Mouse (Mus musculus) intestine, postnatal 0 days (tissue): Measurements from ENCODE around the gene Inha. TPM values are rescaled to one million over a fixed set of nuclear protein-coding genes. Genes with fewer than 3 reads are reported as not detected.

Source experiments
- ATAC-seq: fragments of 200-750 bp; cut with Nextera tagmentation; 2 replicates; pipeline ENCODE4 v1.8.0; 2017; ENCODE audit warnings: mild to moderate bottlenecking, moderate TSS enrichment, moderate library complexity
- H3K27ac ChIP-seq: fragments of 300-500 bp; sonication (generic); 2 replicates; pipeline ENCODE4 v1.5.1; 2014; ENCODE audit warnings: mild to moderate bottlenecking, low read depth, low read length, moderate library complexity
- H3K27me3 ChIP-seq: fragments of 300-500 bp; sonication (generic); replicated peaks from 2 replicates; pipeline ENCODE4 v1.6.1; 2014; ENCODE audit warnings: low read length, mixed read lengths; ENCODE audit not compliant: control insufficient read depth, insufficient read depth
- H3K36me3 ChIP-seq: fragments of 300-500 bp; sonication (generic); 2 replicates; pipeline ENCODE4 v1.6.1; 2014; ENCODE audit warnings: mild to moderate bottlenecking, moderate library complexity; ENCODE audit not compliant: control insufficient read depth, insufficient read depth
- H3K4me1 ChIP-seq: fragments of 300-500 bp; sonication (generic); replicated peaks from 2 replicates; pipeline ENCODE4 v1.6.1; 2014; ENCODE audit warnings: antibody characterized with exemption, low read length, mixed read lengths; ENCODE audit not compliant: control insufficient read depth, insufficient read depth
- H3K4me2 ChIP-seq: fragments of 300-500 bp; sonication (generic); replicated peaks from 2 replicates; pipeline ENCODE4 v1.6.1; 2014; ENCODE audit warnings: low read depth, mild to moderate bottlenecking, moderate library complexity
- H3K4me3 ChIP-seq: fragments of 300-500 bp; sonication (generic); 2 replicates; pipeline ENCODE4 v1.5.1; 2014; ENCODE audit warnings: low read depth, low read length
- H3K9ac ChIP-seq: fragments of 300-500 bp; sonication (generic); 2 replicates; pipeline ENCODE4 v1.6.1; 2014; ENCODE audit warnings: mild to moderate bottlenecking, low read depth, low read length
- H3K9me3 ChIP-seq: fragments of 300-500 bp; sonication (generic); 2 replicates; pipeline ENCODE4 v1.6.1; 2016; ENCODE audit warnings: mixed run types; ENCODE audit not compliant: control insufficient read depth
- CTCF ChIP-seq: sonication (generic); IDR thresholded peaks from 2 replicates; pipeline ENCODE4 v1.5.1; 2016; ENCODE audit warnings: low read depth, mild to moderate bottlenecking, control low read depth, antibody characterized with exemption, moderate library complexity
- WGBS: fragments of 180-500 bp; shearing (Covaris S2); extraction: QIAGEN DNeasy Blood & Tissue Kit; methylation state at CpG from one replicate; pipeline ENCODE4 v1.1.7; 2014; 5-methylcytosine and 5-hydroxymethylcytosine counted together
- polyA plus RNA-seq: library from polyadenylated mRNA; unstranded; fragments of >200 nt; fragmentation: Nextera tagmentation; extraction: Ambion mirVana; gene quantifications from 2 replicates; pipeline ENCODE4 v1.2.1, GENCODE M21; 2015

Gene Inha
- polyA plus RNA-seq: 3.2 and 3.3 TPM in 2 replicates

DNA sequence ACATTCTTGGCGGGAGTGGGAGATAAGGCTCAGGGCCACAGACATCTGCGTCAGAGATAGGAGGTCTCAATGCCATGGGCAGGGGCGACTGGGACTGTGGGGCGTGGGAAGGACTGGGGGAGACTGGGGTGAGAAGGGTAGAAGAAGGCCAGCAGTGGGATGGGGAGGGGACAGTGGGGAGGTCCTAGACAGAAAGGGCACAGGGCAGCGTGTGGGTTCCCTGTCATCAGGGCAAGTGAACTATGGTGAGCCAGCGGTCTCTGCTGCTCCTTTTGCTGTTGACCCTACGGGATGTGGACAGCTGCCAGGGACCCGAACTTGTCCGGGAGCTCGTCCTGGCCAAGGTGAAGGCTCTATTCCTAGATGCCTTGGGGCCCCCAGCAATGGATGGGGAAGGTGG lies at the start of gene Inha:
Gene Inha (plus strand): TSS at position 72 of the 400 bp plus-strand sequence.
- Histone ChIP-seq H3K9ac (peak within 1 kb of the TSS; percentile 91), H3K27me3 (no peaks in the 10 kb centered on the region), H3K27ac (peak within 1 kb of the TSS; percentile 90), H3K4me3 (peak within 1 kb of the TSS; percentile 78), H3K9me3 (no peaks in the 10 kb centered on the region), H3K36me3 (peaks cover 17% of the 10 kb centered on the region; the same call in 1 of the 2 replicates), H3K4me2 (peak within 1 kb of the TSS; percentile 98), H3K4me1 (no peaks in the 10 kb centered on the region; the same call in 1 of the 2 replicates)
- TF ChIP-seq CTCF: no peak
- 55% methylated on average over 10 of the region's 10 CpGs for WGBS
- ATAC-seq: no peak

DNA sequence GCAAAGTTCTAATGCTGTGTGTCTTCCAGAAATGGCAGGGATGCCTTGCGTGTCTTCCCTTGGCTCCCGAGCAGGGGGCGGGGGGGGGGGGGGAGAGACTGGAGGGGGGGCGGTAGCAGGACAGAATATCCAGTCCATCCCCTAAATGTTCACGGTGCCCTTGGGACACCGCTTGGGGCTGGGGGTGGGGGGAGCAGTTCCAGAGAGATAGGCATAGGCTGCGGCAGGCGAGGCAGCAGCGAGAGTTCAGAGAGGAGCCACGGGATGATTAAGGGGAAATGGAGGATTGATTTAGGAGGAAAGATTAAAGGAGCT lies 49.2 kb upstream of the Inha start:
- peaks cover 36% of the 10 kb centered on the region; the same call in 1 of the 2 replicates for H3K27me3 ChIP-seq
- TF ChIP-seq CTCF: no peak
- no peak overlapping the region for H3K9ac ChIP-seq
- H3K4me2 ChIP-seq: no peak overlapping the region
- whole genome bisulfite sequencing: 18% methylated on average over 10 of the region's 10 CpGs
- H3K27ac ChIP-seq: no peak overlapping the region
- H3K36me3 ChIP-seq: no peaks in the 10 kb centered on the region
- H3K9me3 ChIP-seq: no peaks in the 10 kb centered on the region
- H3K4me3 ChIP-seq: no peak overlapping the region
- no peaks in the 10 kb centered on the region for H3K4me1 ChIP-seq
- no peak for ATAC-seq

DNA sequence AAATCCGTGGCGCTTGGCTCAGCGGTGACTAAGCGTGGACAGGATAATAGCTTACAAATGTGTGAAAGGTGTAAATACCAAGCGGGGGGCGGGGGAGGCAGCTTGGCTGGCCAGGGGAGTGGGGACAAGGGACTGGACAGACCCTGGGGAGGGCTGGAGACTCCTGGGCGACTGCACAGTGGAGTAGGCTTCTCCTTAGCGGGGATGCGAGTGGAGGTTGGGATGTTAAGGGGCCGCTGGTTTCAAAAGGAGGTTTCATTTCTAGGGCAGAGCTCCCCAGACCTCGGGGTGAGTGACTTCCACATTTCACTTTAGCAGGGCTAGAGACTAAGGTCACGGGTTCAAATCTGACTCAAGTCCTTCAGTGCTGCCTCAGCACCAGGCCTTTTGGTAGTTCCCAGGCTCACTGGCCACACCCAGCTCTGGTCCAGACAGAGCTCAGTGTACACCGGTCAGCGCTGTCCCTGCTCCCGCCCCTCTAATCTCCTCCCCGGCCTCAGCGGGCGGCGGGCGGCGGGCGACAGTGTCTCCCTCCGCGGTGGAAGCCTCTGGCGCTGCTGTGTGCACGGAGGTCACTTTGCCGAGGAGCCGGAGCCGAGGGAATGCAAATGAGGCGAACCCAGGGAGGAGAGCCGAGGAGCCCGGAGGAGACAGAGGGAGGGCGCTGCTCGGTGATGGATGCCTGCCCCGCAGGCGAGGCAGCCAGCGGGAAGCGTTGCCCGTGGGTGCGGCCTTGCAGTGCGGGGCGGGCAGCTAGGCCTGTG lies 48.7 kb upstream of the Inha start:
- Histone ChIP-seq H3K36me3 (no peaks in the 10 kb centered on the region), H3K9me3 (no peaks in the 10 kb centered on the region), H3K4me1 (no peaks in the 10 kb centered on the region), H3K4me2 (peak overlapping the region; percentile 60), H3K27ac (no peak overlapping the region), H3K4me3 (peak overlapping the region; percentile 34), H3K9ac (no peak overlapping the region), H3K27me3 (peaks cover 35% of the 10 kb centered on the region; the same call in 1 of the 2 replicates)
- WGBS: 4% methylated on average over 42 of the region's 42 CpGs
- ATAC-seq: no peak; the same call in 1 of the 2 replicates
- TF ChIP-seq CTCF: peak; percentile 29; the same call in 1 of the 2 replicates

DNA sequence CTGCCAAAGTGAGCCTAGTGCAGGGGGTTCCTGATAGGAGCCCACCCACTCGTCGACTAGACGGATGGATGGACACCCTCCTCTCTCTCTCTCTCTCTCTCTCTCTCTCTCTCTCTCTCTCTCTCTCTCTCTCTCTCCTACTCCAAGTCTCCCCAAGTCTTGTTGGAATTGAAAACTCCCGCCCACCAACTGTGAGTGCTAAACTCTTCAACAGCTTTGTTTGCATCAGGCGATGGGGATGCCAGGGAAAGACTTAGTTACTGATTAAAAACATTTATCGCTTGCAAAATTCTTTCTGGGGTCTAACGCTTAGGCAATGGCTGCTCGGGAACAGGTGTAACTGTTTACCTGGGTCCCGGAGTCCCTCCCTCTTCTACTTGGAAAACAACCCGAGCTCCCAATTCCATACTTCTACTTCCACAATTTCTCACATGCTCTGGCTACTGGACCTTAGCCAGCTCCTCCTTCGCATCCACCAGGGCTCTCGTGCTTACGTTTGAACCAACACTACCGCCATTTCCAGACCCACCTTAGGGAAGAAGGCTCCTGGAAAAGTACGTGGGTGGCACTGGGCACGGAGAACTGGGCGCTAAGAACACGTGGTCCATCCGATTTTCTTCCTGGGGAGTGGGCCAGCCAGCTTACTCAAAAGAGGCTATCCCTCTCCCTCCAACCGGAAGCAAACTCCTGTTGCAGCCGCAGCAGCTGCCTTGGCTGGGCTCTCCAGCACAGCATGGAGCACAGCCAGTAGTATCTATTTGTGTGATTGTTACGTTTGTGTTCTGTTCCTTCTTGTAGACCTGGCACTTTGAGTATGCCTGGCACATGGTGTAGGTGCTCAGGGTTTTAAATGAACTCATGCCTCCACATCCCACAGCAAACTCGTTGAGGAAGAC lies 47.8 kb upstream of the Inha start:
- no peak; the same call in 1 of the 2 replicates for ATAC-seq
- peak overlapping the region; percentile 34 for H3K4me3 ChIP-seq
- no peak overlapping the region for H3K9ac ChIP-seq
- H3K9me3 ChIP-seq: no peaks in the 10 kb centered on the region
- peak overlapping the region; percentile 60 for H3K4me2 ChIP-seq
- WGBS: 10% methylated on average over 23 of the region's 23 CpGs
- TF ChIP-seq CTCF: no peak
- peaks cover 32% of the 10 kb centered on the region; the same call in 1 of the 2 replicates for H3K27me3 ChIP-seq
- no peak overlapping the region for H3K27ac ChIP-seq
- no peaks in the 10 kb centered on the region for H3K4me1 ChIP-seq
- no peaks in the 10 kb centered on the region for H3K36me3 ChIP-seq

DNA sequence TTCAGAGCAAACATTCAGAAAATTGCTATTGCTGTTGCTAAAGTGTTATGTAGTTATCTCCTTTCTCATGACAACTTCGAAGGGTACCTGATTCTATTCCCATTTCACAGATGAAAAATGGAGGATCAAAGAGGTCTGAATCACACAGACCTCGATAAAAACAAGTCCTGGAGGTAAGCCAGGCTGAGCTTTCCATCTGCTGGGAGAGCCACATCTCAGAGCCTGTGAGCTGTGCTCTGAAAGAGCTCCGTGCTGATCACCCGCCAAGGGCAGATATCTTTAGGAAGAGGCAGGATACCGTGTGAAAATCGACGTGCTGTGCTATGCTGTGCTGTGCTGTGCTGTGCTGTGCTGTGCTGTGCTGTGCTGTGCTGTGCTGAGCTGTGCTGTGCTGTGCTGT lies 46.6 kb upstream of the Inha start:
- no peaks in the 10 kb centered on the region for H3K9me3 ChIP-seq
- no peak for TF ChIP-seq CTCF
- no peak overlapping the region for H3K27ac ChIP-seq
- H3K4me3 ChIP-seq: no peak overlapping the region
- H3K4me2 ChIP-seq: no peak overlapping the region
- peaks cover 25% of the 10 kb centered on the region; the same call in 1 of the 2 replicates for H3K27me3 ChIP-seq
- H3K36me3 ChIP-seq: no peaks in the 10 kb centered on the region
- H3K4me1 ChIP-seq: no peaks in the 10 kb centered on the region
- no peak overlapping the region for H3K9ac ChIP-seq
- ATAC-seq: no peak
- WGBS: 60% methylated on average over 7 of the region's 7 CpGs

DNA sequence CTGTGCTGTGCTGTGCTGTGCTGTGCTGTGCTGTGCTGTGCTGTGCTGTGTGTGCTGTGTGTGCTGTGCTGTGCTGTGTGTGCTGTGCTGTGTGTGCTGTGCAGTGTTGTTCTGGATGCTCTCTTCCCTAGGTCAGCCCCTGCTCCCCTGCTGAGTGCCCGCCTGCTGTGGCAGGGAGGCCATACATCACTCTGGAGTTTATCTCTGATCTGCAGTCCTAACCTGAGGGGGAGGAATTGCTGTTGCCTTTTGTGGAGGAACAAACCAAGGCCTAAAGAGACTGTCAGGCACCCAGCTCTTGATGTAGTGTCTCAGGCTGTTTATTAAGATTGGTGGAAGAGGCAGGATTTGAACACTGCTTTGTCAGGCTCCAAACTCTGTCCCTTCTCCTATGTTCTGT lies 44.2 kb upstream of the Inha start:
- Histone ChIP-seq H3K4me2 (no peak overlapping the region), H3K4me3 (no peak overlapping the region), H3K4me1 (no peaks in the 10 kb centered on the region), H3K27me3 (peaks cover 6% of the 10 kb centered on the region; the same call in 1 of the 2 replicates), H3K36me3 (no peaks in the 10 kb centered on the region), H3K27ac (no peak overlapping the region), H3K9ac (no peak overlapping the region), H3K9me3 (no peaks in the 10 kb centered on the region)
- WGBS: 47% methylated on average over 1 of the region's 1 CpGs
- no peak for TF ChIP-seq CTCF
- no peak for ATAC-seq
